ENCODE assay signal across 9 mouse cellular contexts in the genomic region with DNA sequence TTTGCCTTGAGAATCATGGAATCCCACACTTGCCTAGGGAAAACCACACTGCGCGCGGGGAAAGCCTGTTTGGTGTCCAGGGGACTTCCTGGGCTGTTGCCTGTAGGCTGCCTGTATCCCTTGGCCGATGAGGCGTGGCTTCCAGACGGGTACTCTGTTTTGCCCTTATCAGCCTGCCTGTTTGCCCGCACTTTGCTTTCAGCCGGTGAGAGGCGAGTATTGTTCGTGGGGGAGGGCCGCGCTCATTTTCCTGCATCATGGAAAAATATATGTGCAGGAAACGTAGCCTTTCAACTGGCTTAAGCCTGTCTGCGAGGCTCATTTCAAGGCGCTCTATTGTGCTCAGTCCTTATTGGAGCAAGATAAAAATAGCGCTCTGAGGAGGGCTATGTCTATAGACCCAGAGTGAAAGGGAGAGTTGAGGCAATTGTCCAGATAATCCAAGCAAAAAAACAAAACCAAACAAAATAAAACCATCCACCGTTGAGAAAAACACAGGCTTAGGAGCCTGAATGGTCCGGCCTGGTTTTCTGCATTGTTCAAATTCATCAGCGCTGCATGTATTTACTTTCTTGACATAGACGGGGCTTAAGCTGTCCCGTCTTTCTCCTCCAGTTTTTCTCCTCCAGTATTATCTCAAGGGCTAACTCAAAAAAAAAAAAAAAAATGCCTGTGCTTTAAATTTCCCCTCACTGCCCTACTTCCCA.
DNase-seq lines count a peak whose midpoint lies in the region; ATAC-seq and TF ChIP-seq lines count a peak whose summit lies in the region.
"Had no signal": no experiment of that assay in that cellular context is flagged by ENCODE, and none has a peak within 500 bp of the region (broad histone marks: within the 10 kb centered on the region; RNA-seq: fewer than 3 reads in every experiment).

No protein-coding gene starts in this region.

- no peak for TF ChIP-seq EP300 in stomach, postnatal 0 days (optimal IDR thresholded peaks at IDR 0.05)

- ATAC-seq in neural tube, embryonic 12.5 days (ENCODE audit: low FRiP score, low read depth), result peak; percentile 68
- peak; percentile 75 for ATAC-seq in hindbrain, embryonic 14.5 days (ENCODE audit: low FRiP score)
- ATAC-seq in stomach, postnatal 0 days (ENCODE audit: low FRiP score, low TSS enrichment), result peak; percentile 92

- whole genome bisulfite sequencing in neural tube, embryonic 12.5 days, result 74% methylated on average over 21 of the region's 21 CpGs
- 52% methylated on average over 21 of the region's 21 CpGs for WGBS in hindbrain, embryonic 14.5 days
- WGBS in stomach, postnatal 0 days, result 50% methylated on average over 21 of the region's 21 CpGs

- H3K9me3 ChIP-seq in neural tube, embryonic 12.5 days, result no peaks in the 10 kb centered on the region
- no peaks in the 10 kb centered on the region for H3K9me3 ChIP-seq in hindbrain, embryonic 14.5 days (ENCODE audit: control insufficient read depth, low read length)
- H3K9me3 ChIP-seq in stomach, postnatal 0 days (ENCODE audit: control insufficient read depth, low read length), result no peaks in the 10 kb centered on the region
- H3K9me3 ChIP-seq: embryonic facial prominence, embryonic 15.5 days had no signal

- no peak for DNase-seq in neural tube, embryonic 10.5 days (ENCODE audit: extremely low spot score, low spot score)
- no peak for DNase-seq in hindbrain, embryonic 14.5 days (ENCODE audit: low spot score)
- DNase-seq in lung, adult 18-20 months, result peak; percentile 42 to 58
- peak; percentile 93 for DNase-seq in stomach, postnatal 0 days (ENCODE audit: low spot score)
- DNase-seq in cerebellum, postnatal 14 days, result no peak
- DNase-seq in cerebellum, adult 11 months, result no peak
- no peak for DNase-seq in layer of hippocampus, adult 8-10 months (ENCODE audit: low spot score in 2 of 2)

- no peak overlapping the region for H3K9ac ChIP-seq in neural tube, embryonic 12.5 days
- H3K9ac ChIP-seq in hindbrain, embryonic 14.5 days, result no peak overlapping the region
- H3K9ac ChIP-seq in stomach, postnatal 0 days (ENCODE audit: low read length), result 0 out of 2 replicates have a peak overlapping the region, but pooled peaks have one; percentile 23
- H3K9ac ChIP-seq: embryonic facial prominence, embryonic 15.5 days had no signal

- H3K36me3 ChIP-seq in neural tube, embryonic 12.5 days, result no peaks in the 10 kb centered on the region
- H3K36me3 ChIP-seq in hindbrain, embryonic 14.5 days (replicated peaks; ENCODE audit: control insufficient read depth, insufficient read depth), result no peaks in the 10 kb centered on the region
- no peaks in the 10 kb centered on the region for H3K36me3 ChIP-seq in stomach, postnatal 0 days (ENCODE audit: control insufficient read depth, insufficient read depth, low read length)
- H3K36me3 ChIP-seq: embryonic facial prominence, embryonic 15.5 days had no signal

- no peak overlapping the region for H3K27ac ChIP-seq in neural tube, embryonic 12.5 days
- H3K27ac ChIP-seq in hindbrain, embryonic 14.5 days, result no peak overlapping the region
- peak overlapping the region; percentile 56 for H3K27ac ChIP-seq in stomach, postnatal 0 days (replicated peaks)
- H3K27ac ChIP-seq: embryonic facial prominence, embryonic 15.5 days had no signal

- no peaks in the 10 kb centered on the region for H3K4me1 ChIP-seq in neural tube, embryonic 12.5 days
- H3K4me1 ChIP-seq in hindbrain, embryonic 14.5 days (replicated peaks; ENCODE audit: control insufficient read depth, insufficient read depth, low read length), result no peaks in the 10 kb centered on the region
- H3K4me1 ChIP-seq in stomach, postnatal 0 days (replicated peaks; ENCODE audit: control insufficient read depth, insufficient read depth), result no peaks in the 10 kb centered on the region

- no peak for TF ChIP-seq CTCF in stomach, postnatal 0 days (IDR thresholded peaks at IDR 0.05; ENCODE audit: low read depth)

- no peak overlapping the region for H3K4me2 ChIP-seq in neural tube, embryonic 12.5 days (replicated peaks)
- H3K4me2 ChIP-seq in hindbrain, embryonic 14.5 days (replicated peaks), result peak overlapping the region; percentile 13; the same call in 1 of the 2 replicates
- peak overlapping the region; percentile 15; the same call in 1 of the 2 replicates for H3K4me2 ChIP-seq in stomach, postnatal 0 days (replicated peaks; ENCODE audit: low read depth)
- H3K4me2 ChIP-seq: embryonic facial prominence, embryonic 15.5 days had no signal

- H3K27me3 ChIP-seq in neural tube, embryonic 12.5 days (replicated peaks), result no peaks in the 10 kb centered on the region
- no peaks in the 10 kb centered on the region for H3K27me3 ChIP-seq in hindbrain, embryonic 14.5 days (ENCODE audit: control insufficient read depth, insufficient read depth, low read length)
- H3K27me3 ChIP-seq in stomach, postnatal 0 days (ENCODE audit: control insufficient read depth, insufficient read depth, low read length), result no peaks in the 10 kb centered on the region
- H3K27me3 ChIP-seq: embryonic facial prominence, embryonic 15.5 days had no signal

- no peak overlapping the region for H3K4me3 ChIP-seq in neural tube, embryonic 12.5 days
- no peak overlapping the region for H3K4me3 ChIP-seq in hindbrain, embryonic 14.5 days (replicated peaks; ENCODE audit: low read length)
- H3K4me3 ChIP-seq in stomach, postnatal 0 days (ENCODE audit: low read depth, low read length), result no peak overlapping the region
- H3K4me3 ChIP-seq: embryonic facial prominence, embryonic 15.5 days had no signal

Comparison
In these comparisons a context has a peak if more than half of its experiments do, and no peak if none do; other contexts are left out.
1. DNase-seq: peak in lung, adult 18-20 months (2 of 2) and stomach, postnatal 0 days (single experiment); none in neural tube, embryonic 10.5 days (single experiment), hindbrain, embryonic 14.5 days (single experiment), cerebellum, postnatal 14 days (0 of 2), cerebellum, adult 11 months (single experiment) and layer of hippocampus, adult 8-10 months (0 of 2).
2. Peak in every context shown above with its lines, with median percentiles within 50 percentile points of each other: ATAC-seq.